Mouse (Mus musculus): ENCODE measurements around the gene Tmem190.
"Not testable (repeated sequence)": the region's sequence is repeated elsewhere in the genome, so short reads cannot be mapped to it uniquely, and the experiment has no call there.

Tmem190 gene

GRCm38 (mm10) chr7:4776861-4777830 lies 5.6 kb upstream of the Tmem190 start:
- peak; percentile 42 for DNase-seq

GRCm38 (mm10) chr7:4777851-4778637 lies 4.7 kb upstream of the Tmem190 start:
- DNase-seq = no peak

DNA sequence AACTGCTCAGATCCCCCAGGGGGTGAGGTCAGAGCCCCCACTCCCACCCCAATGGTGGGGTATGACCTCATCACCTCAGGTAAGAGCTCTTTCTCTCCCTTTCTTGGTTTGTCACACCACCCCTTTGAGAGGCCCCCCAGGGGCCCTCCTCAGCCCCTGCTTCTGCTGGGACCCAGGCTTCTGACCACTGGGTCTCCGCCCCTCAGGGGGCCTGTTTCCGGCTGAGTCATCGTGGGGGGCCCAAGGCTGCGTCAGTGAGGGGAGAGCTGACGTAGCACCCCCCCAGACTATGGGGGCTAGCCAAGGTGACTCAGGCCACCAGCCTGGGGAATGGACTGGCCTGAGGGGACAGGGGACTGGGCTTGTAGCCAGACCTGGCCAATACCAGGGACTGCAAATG lies 2.8 kb upstream of the Tmem190 start:
- no peak for DNase-seq

DNA sequence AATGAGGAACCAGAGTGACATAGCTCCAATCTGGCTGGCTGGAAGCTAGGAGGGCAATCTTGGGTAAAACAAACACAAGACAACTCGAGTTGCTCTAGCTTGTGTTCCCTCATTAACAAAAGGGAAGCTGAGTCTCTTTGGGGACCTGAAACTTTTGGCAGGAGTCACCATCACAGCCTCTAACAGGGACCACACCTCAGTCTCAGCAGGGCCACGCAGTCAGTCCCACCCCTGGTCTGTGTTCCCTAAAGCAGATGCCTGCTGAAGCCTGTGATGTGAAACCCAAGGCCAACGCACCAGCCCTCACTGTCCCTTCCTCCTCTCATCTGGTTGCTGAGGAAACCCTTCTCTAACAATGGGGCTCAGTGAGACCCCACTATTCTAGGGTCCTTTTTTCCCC lies 607 bp upstream of the Tmem190 start:
- no peak for DNase-seq

DNA sequence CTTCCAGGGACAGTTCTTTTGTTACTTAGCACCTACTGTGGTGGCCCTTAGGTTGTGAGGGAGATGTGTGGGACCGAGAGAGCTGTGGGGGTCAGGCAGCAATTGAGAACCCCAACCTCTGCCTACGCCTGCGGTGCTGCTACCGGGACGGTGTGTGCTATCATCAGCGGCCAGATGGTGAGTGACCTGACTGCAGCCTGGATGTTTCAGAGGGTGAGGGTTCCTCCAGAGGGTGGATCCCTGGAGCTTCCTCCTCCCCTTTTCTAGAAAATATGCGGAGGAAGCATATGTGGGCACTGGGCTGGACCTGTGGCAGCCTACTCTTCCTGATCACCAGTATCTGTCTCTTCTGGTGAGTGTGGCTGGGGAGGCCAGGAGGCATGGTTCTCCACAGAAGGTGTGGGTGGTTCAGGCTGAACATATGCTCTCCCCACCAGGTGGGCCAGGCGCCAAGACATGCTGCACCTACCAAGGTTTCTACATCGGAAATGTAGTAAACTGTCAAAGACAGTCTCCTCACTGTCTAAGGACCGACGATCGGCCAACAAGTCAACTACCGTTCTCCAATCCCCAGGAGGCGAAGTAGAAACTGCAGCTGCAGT lies 1.0 kb downstream of the Tmem190 start:
- peak; percentile 43 for DNase-seq

GRCm38 (mm10) chr7:4788499-4789435 lies 6.0 kb downstream of the Tmem190 start:
- peak; percentile 64 for DNase-seq

- DNase-seq = peak; percentile 28
These were observed 6.7 kb downstream of the Tmem190 start, which contains the start of gene Tmem238 for GRCm38 (mm10) chr7:4789436-4789935. Gene Tmem238, minus strand, starts transcription at chr7:4789656.

DNA sequence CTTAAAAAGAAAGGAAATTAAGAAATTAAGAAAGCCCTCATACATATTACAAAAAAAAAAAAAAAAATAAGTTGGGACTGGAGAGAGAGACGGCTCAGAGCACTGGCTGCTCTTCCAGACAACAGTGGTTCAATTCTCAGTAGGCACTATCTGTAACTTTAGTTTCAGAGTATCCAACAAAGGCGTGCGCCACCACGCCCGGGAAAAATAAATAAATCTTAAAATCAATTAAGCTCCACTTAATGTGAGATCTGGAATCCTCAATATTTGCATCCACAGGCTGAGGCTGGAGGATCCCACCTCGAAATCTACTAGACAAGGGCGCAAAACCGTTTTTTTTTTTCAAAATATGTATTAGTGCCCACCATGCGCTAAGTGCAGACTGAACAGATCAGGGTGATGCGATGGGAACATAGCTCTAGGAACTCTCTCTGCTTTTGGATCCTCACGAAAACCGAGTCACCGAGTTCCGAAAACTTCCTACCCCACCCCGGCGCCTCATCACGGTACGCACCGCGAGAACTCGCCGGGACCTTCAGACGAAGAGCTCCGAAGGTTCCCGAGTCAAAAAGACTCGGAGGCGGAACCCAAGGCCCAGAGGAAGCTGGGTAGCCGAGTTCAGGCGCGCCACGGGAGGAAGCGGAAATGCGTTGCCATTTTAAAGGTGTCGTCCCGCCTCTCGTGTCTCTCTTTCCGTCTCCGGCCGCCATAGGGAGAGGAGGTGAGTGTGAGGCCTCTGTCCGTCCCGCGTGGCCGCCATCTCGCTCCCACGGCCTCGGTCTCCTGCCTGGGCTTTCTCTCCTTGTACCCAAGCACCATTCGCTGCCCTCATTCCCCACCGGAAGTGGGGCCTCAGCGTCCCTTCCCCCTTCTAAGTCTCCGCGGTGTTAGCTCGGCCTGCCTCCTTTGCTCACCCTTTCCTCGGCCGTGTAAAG lies 9.8 kb downstream of the Tmem190 start, which contains the start of gene Rpl28:
Gene Rpl28, plus strand, starts transcription at position 597 of the 935 bp plus-strand sequence.
- peak; percentile 94 for DNase-seq

GRCm38 (mm10) chr7:4793248-4793647 lies 10.5 kb downstream of the Tmem190 start:
- DNase-seq = not testable (repeated sequence)

GRCm38 (mm10) chr7:4793674-4794073 lies 10.9 kb downstream of the Tmem190 start:
- DNase-seq = no peak

DNA sequence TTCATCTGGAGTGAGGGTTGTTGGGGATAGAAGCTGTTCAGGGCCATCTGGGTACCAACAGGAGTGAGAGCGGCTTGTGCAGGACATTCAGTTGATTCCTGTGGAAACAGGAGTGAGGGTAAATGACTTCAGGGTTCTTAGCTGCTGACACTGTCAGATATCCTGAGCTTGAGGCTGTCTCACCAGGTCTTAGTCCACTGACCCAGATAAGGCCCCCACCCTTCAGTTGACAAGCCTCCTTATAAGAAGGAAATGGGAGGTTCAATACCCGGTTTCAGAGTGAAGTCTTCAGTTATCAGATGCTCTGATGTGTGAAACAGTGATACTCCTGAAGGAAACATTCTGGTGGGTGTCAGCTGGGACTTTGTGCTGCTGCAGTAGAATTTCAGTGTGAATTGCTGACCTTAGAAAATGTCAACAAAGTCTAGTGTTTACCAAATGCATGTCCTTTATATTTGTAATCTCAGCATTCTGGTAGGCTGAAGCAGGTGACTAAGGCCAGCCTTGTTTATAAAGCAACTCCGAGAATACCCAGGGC lies 12.0 kb downstream of the Tmem190 start:
- DNase-seq = no peak

- DNase-seq = no peak
These were observed 13.2 kb downstream of the Tmem190 start for GRCm38 (mm10) chr7:4795767-4796433.

DNA sequence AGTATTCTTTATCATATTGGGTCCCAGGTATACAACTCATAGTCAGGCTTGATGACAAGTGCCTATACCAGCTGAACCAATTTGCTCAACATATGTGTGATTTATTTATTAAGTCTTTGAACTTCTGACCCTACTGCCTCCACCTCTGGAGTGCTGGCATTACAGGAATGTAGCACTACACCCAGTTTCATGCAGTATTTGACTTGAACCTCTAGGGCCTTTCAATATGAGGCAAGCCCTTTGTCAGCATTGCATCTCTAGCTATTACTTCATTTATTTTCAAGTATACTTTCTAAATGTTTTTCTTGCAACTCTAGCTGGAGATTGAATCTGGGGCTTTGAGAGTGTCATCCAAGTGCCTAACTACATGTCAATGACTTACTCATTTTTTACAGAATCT lies 19.5 kb downstream of the Tmem190 start:
- no peak for DNase-seq

DNA sequence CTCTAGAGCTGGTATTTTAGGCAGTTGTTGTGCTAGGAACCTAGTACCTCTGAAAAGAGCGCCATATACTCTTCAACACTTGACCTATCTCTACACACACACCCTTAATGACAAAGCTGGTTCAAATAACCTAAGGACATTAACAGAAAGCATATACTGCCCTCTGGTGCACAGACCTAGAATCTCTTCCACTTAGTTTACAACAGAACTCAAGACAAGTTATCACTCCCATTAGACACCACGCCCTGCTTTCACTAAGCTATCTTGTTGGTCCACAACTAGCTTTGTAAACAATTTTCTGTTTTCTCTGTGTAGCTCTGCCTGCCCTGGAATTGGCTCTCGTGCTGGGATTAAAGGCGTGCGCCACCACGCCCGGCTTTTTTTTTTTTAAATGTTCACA lies 24.0 kb downstream of the Tmem190 start:
- DNase-seq = no peak

DNA sequence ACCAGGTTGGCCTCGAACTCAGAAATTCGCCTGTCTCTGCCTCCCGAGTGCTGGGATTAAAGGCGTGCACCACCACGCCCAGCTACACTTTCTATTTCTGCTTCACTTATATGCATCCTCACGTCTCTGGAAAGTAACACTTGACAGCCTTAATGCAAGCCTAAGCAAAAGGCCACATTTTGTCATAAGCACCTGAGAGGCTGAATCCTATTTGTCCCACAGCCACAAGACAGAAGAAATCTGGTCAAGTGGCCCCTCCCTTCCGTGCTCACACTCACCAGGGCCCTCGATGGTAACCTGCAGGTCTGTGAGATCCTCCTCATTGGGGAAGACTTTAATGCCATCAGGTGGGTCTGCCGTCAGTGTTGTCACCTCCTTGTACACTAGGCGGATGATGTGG lies 28.4 kb downstream of the Tmem190 start:
- not testable (repeated sequence) for DNase-seq

DNA sequence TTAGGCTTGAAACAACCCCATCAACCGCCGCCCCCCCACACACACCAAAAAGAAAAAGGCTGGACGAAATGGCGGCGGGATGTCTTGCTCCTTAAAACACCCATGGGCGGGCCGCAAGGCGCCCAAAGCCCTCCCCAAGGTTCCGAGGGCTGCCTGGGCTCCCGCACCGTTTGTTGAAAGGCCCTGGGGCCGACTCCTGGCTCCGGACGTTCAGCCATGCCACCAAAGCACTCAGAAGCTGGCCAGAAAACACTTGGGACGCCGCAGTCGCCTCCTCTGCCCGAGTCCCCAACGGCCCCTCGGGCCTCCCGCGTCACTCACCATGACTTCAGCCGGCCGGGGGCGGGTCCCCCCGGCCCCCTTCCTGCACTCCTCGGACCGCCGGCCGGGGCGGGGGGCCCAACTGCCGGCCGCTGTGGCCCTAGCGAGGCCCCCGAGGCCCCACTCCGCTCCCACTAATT lies 29.1 kb downstream of the Tmem190 start:
- DNase-seq = peak; percentile 38

GRCm38 (mm10) chr7:4812303-4813104 lies 29.8 kb downstream of the Tmem190 start, which contains the start of gene Ube2s:
Gene Ube2s, minus strand, starts transcription at chr7:4812590.
- DNase-seq = peak; percentile 97

GRCm38 (mm10) chr7:4813105-4813791 lies 30.5 kb downstream of the Tmem190 start:
- DNase-seq = no peak
